Mouse (Mus musculus): ENCODE measurements at regions not wholly inside any gene's neighbourhood (a gene's known extent, or its start where the extent isn't known, plus 50 kb on each side); places are given as distances from the start of the nearest gene placed in this dataset.

DNA sequence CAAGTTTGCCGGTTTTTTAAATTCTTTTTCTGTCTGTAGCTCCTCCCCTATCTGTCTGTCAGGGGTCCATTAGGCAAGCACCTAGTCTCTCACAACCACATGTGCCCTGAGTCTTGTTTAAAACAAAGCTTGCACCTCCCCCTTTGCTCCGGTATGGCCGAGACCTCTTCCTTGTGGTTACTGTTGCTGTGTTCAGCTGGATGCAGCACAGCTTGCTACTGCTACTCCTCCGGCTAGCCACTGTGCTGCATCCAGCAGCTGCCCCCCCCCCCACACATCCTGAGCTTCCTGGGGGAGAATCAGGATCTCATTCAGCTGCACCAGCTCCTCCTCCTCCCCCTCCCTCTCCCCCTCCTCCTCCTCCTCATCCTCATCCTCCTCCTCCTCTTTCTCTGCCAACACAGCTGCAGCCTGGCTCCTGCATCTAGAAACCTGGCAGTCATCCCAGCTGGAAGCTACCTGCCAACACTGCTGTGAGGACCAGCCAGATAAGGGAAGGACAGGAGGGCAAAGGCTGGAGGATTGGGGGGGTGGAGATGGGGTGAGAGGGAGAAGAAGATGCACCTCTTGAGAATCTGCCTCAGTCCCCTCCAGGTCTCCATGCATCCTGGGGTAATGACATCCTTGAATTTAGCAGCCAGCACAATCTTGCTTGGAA lies 114.8 kb upstream of the Tmem260 start:
- no peaks in the 10 kb centered on the region for H3K9me3 ChIP-seq (replicated peaks; ENCODE audit: control insufficient read depth, low read length)
- H3K27me3 ChIP-seq (ENCODE audit: control insufficient read depth, insufficient read depth, low read length), result peaks cover 26% of the 10 kb centered on the region
- H3K36me3 ChIP-seq (ENCODE audit: control insufficient read depth, insufficient read depth, low read length), result no peaks in the 10 kb centered on the region
- H3K4me2 ChIP-seq, result 0 out of 2 replicates have a peak overlapping the region, but pooled peaks have one; percentile 22
- WGBS (ENCODE audit: insufficient replicate concordance), result 4% methylated on average over 4 of the region's 4 CpGs
- H3K4me1 ChIP-seq (ENCODE audit: control insufficient read depth, insufficient read depth, low read length), result 0 out of 2 replicates have a peak, but pooled peaks cover 5% of the 10 kb centered on the region
- H3K4me3 ChIP-seq (ENCODE audit: low read depth, low read length), result no peak overlapping the region
- no peak overlapping the region for H3K27ac ChIP-seq (ENCODE audit: low read depth, low read length)
- 0 out of 2 replicates have a peak, but pooled peaks have one; percentile 31 for ATAC-seq (replicated peaks; ENCODE audit: insufficient number of reproducible peaks, low FRiP score, low TSS enrichment)
- H3K9ac ChIP-seq (ENCODE audit: low read depth, low read length), result no peak overlapping the region

DNA sequence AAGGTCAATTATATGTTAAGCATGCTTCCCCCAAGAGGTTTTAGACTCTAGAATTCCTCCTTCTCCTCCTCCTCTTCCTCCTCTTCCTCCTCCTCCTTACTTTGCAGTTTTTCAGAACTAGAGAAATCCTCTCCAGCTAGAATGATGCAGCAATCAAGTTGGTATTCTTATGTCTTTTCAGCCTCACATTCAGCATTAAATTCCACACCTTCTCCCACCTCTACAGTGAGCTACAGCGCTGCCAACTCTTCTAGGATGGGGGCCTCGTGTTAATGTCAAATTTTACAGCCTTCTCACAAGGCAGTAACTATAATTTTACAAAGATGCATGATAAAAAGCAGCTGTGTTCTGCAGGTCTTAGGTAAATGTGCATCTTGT lies 114.3 kb upstream of the Tmem260 start:
- no peak overlapping the region for H3K9ac ChIP-seq (ENCODE audit: low read depth, low read length)
- ATAC-seq (replicated peaks; ENCODE audit: insufficient number of reproducible peaks, low FRiP score, low TSS enrichment), result no peak
- H3K4me3 ChIP-seq (ENCODE audit: low read depth, low read length), result no peak overlapping the region
- no peak overlapping the region for H3K27ac ChIP-seq (ENCODE audit: low read depth, low read length)
- WGBS (ENCODE audit: insufficient replicate concordance), result 67% methylated on average over 2 of the region's 2 CpGs
- H3K27me3 ChIP-seq (ENCODE audit: control insufficient read depth, insufficient read depth, low read length), result peaks cover 26% of the 10 kb centered on the region
- H3K36me3 ChIP-seq (ENCODE audit: control insufficient read depth, insufficient read depth, low read length), result no peaks in the 10 kb centered on the region
- no peak overlapping the region for H3K4me2 ChIP-seq
- no peaks in the 10 kb centered on the region for H3K9me3 ChIP-seq (replicated peaks; ENCODE audit: control insufficient read depth, low read length)
- H3K4me1 ChIP-seq (ENCODE audit: control insufficient read depth, insufficient read depth, low read length), result 0 out of 2 replicates have a peak, but pooled peaks cover 5% of the 10 kb centered on the region

DNA sequence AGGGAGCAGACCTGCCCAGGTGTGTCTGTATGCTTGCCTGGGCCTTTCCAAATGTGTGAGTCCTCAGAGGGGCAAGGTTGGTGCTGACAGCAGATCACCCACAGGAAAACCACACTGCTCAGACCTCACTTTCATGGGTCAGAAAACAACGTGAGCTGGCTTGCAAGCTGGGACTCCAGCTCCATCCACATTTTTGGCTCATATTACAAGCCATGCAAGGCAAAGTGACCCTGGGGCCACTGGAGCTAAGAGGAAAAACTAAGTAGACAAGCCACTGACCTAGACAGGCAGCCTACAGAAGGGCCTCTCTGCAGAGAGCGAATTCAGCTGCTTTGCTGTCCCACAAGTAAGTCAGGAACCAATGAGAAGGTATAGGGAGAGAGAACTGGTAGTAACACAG lies 113.7 kb upstream of the Tmem260 start:
- 31% methylated on average over 2 of the region's 2 CpGs for WGBS (ENCODE audit: insufficient replicate concordance)
- H3K27ac ChIP-seq (ENCODE audit: low read depth, low read length), result no peak overlapping the region
- 0 out of 2 replicates have a peak, but pooled peaks cover 5% of the 10 kb centered on the region for H3K4me1 ChIP-seq (ENCODE audit: control insufficient read depth, insufficient read depth, low read length)
- no peak overlapping the region for H3K9ac ChIP-seq (ENCODE audit: low read depth, low read length)
- H3K9me3 ChIP-seq (replicated peaks; ENCODE audit: control insufficient read depth, low read length), result no peaks in the 10 kb centered on the region
- H3K4me3 ChIP-seq (ENCODE audit: low read depth, low read length), result no peak overlapping the region
- ATAC-seq (replicated peaks; ENCODE audit: insufficient number of reproducible peaks, low FRiP score, low TSS enrichment), result no peak
- H3K36me3 ChIP-seq (ENCODE audit: control insufficient read depth, insufficient read depth, low read length), result no peaks in the 10 kb centered on the region
- H3K4me2 ChIP-seq, result no peak overlapping the region
- peaks cover 23% of the 10 kb centered on the region for H3K27me3 ChIP-seq (ENCODE audit: control insufficient read depth, insufficient read depth, low read length)

DNA sequence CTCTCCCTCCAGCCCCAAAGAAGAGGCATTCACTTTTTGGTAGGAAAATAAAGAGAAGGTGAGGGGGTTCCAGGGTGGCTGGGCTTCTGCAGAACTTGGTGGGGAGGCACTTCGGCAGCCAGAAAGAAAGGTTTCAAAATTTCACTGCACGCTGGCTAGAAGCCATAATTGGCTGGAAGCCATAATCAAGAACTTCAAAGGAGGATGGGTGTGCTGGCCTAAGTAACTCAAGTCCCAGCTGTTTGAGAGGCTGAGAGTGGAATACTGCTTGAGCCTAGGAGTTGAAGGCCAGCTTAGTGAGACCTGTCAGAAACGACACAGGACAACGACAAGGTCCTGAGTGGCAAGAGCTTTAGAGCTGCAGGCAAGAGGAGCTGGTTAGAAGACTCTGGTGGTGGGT lies 113.3 kb upstream of the Tmem260 start:
- no peaks in the 10 kb centered on the region for H3K36me3 ChIP-seq (ENCODE audit: control insufficient read depth, insufficient read depth, low read length)
- no peak for ATAC-seq (replicated peaks; ENCODE audit: insufficient number of reproducible peaks, low FRiP score, low TSS enrichment)
- 0 out of 2 replicates have a peak, but pooled peaks cover 5% of the 10 kb centered on the region for H3K4me1 ChIP-seq (ENCODE audit: control insufficient read depth, insufficient read depth, low read length)
- H3K27ac ChIP-seq (ENCODE audit: low read depth, low read length), result no peak overlapping the region
- 58% methylated on average over 4 of the region's 4 CpGs for WGBS (ENCODE audit: insufficient replicate concordance)
- H3K9me3 ChIP-seq (replicated peaks; ENCODE audit: control insufficient read depth, low read length), result no peaks in the 10 kb centered on the region
- H3K4me2 ChIP-seq, result no peak overlapping the region
- no peak overlapping the region for H3K9ac ChIP-seq (ENCODE audit: low read depth, low read length)
- H3K4me3 ChIP-seq (ENCODE audit: low read depth, low read length), result no peak overlapping the region
- H3K27me3 ChIP-seq (ENCODE audit: control insufficient read depth, insufficient read depth, low read length), result peaks cover 20% of the 10 kb centered on the region

DNA sequence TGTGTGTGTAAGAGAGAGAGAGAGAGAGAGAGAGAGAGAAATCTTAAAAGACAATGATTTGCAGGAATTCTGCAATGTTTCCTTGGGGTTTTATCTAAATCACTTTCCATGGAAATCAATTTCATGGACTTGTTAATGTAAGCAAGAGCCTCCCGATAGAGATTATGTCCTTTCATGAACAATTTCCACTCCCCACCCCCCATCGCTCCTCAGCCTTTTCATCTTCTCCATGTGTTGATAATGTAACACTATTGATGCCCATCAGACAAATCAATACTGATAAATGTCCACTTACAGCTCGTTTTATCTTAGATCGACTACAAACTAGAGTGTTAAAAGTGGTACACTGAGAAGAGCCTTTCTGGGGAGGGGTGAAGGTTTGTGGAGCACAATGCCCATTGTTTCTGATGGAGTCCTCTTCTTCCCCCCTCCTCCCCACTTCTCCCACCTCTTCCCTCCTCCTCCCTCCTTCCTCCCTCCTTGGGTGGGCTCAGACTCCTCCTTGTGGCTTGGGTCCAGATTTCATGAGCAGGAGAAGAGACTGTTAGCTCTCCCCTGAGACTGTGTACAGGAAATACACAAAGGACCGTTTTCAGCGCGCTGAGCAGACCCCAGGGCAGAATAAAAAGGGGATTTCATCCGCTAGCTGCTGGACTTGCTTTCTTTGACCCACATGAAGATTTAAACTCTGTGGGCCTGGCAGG lies 111.7 kb upstream of the Tmem260 start:
- Histone ChIP-seq H3K4me1 (ENCODE audit: control insufficient read depth, insufficient read depth, low read length) (0 out of 2 replicates have a peak, but pooled peaks cover 5% of the 10 kb centered on the region), H3K27ac (ENCODE audit: low read depth, low read length) (no peak overlapping the region), H3K9ac (ENCODE audit: low read depth, low read length) (no peak overlapping the region), H3K36me3 (ENCODE audit: control insufficient read depth, insufficient read depth, low read length) (no peaks in the 10 kb centered on the region), H3K27me3 (ENCODE audit: control insufficient read depth, insufficient read depth, low read length) (peaks cover 20% of the 10 kb centered on the region), H3K4me3 (ENCODE audit: low read depth, low read length) (no peak overlapping the region), H3K9me3 (replicated peaks; ENCODE audit: control insufficient read depth, low read length) (no peaks in the 10 kb centered on the region), H3K4me2 (no peak overlapping the region)
- 53% methylated on average over 8 of the region's 8 CpGs for WGBS (ENCODE audit: insufficient replicate concordance)
- no peak for ATAC-seq (replicated peaks; ENCODE audit: insufficient number of reproducible peaks, low FRiP score, low TSS enrichment)

DNA sequence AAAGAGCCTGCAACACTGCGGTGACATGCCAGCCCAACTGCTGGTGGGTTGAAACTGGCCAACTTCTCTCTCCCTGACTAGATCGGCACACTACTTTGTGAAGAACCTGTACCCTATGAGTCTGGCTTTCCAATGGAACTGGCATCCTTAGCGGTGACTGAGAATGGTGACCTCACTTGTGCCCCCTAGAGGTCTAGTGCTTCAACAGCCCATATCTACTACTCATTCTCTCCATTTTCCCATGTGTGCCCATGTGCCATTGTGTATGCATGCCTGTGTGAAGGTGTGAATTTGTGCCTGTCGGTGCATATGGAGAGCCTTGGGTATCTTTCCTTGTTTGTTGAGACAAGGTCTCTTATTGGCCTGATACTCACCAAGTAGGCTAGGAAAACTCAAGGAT lies 106.5 kb upstream of the Tmem260 start:
- H3K27me3 ChIP-seq (ENCODE audit: control insufficient read depth, insufficient read depth, low read length), result 0 out of 2 replicates have a peak, but pooled peaks cover 2% of the 10 kb centered on the region
- H3K4me1 ChIP-seq (ENCODE audit: control insufficient read depth, insufficient read depth, low read length), result no peaks in the 10 kb centered on the region
- H3K36me3 ChIP-seq (ENCODE audit: control insufficient read depth, insufficient read depth, low read length), result no peaks in the 10 kb centered on the region
- no peaks in the 10 kb centered on the region for H3K9me3 ChIP-seq (replicated peaks; ENCODE audit: control insufficient read depth, low read length)
- H3K4me2 ChIP-seq, result no peak overlapping the region
- 71% methylated on average over 4 of the region's 4 CpGs for WGBS (ENCODE audit: insufficient replicate concordance)
- no peak for ATAC-seq (replicated peaks; ENCODE audit: insufficient number of reproducible peaks, low FRiP score, low TSS enrichment)
- H3K27ac ChIP-seq (ENCODE audit: low read depth, low read length), result no peak overlapping the region
- H3K4me3 ChIP-seq (ENCODE audit: low read depth, low read length), result no peak overlapping the region
- H3K9ac ChIP-seq (ENCODE audit: low read depth, low read length), result no peak overlapping the region

DNA sequence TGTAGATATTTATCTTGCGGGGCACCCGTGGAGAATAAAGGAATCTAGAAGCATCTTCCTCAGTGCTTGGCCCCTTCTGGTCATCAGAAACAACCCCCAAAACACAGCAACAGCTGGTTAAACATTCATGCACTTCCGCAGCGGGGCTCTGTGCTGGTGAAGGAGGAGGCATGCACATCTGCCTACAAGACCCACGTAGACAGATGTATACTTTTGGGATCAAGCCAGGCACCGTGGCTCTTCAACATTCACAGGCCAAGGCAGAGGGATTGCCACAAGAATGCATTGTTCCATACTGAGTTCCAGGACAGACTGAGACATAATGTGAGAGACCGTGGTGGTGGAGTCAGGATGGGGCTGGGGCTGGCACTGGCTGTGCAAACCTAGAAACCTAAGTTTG lies 103.0 kb upstream of the Tmem260 start:
- 70% methylated on average over 7 of the region's 7 CpGs for WGBS (ENCODE audit: insufficient replicate concordance)
- Histone ChIP-seq H3K4me1 (ENCODE audit: control insufficient read depth, insufficient read depth, low read length) (no peaks in the 10 kb centered on the region), H3K27ac (ENCODE audit: low read depth, low read length) (no peak overlapping the region), H3K9ac (ENCODE audit: low read depth, low read length) (no peak overlapping the region), H3K9me3 (replicated peaks; ENCODE audit: control insufficient read depth, low read length) (no peaks in the 10 kb centered on the region), H3K4me3 (ENCODE audit: low read depth, low read length) (no peak overlapping the region), H3K27me3 (ENCODE audit: control insufficient read depth, insufficient read depth, low read length) (no peaks in the 10 kb centered on the region), H3K4me2 (no peak overlapping the region), H3K36me3 (ENCODE audit: control insufficient read depth, insufficient read depth, low read length) (no peaks in the 10 kb centered on the region)
- ATAC-seq (replicated peaks; ENCODE audit: insufficient number of reproducible peaks, low FRiP score, low TSS enrichment), result no peak

DNA sequence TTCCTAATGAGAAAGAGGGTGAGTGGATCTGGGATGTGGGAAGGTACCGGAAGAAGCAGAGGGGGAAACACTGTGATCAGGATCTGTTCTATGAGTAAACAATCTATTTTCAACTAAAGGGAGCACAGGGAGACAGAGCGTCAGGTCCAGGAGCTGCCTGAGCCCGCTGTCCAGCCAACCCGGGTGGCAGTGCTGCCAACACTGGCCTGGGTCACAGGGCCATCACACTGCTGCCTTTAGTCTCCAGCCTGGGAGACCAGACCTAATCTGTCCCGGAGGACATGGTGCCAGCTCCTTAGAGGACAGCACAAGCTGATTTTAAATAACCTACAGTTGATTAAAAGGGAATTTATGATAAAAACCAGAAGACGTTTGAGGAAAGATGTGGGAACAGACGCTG lies 100.0 kb upstream of the Tmem260 start:
- no peaks in the 10 kb centered on the region for H3K4me1 ChIP-seq (ENCODE audit: control insufficient read depth, insufficient read depth, low read length)
- no peak overlapping the region for H3K4me2 ChIP-seq
- H3K4me3 ChIP-seq (ENCODE audit: low read depth, low read length), result no peak overlapping the region
- WGBS (ENCODE audit: insufficient replicate concordance), result 79% methylated on average over 7 of the region's 7 CpGs
- H3K9me3 ChIP-seq (replicated peaks; ENCODE audit: control insufficient read depth, low read length), result no peaks in the 10 kb centered on the region
- H3K36me3 ChIP-seq (ENCODE audit: control insufficient read depth, insufficient read depth, low read length), result no peaks in the 10 kb centered on the region
- no peak overlapping the region for H3K27ac ChIP-seq (ENCODE audit: low read depth, low read length)
- no peaks in the 10 kb centered on the region for H3K27me3 ChIP-seq (ENCODE audit: control insufficient read depth, insufficient read depth, low read length)
- no peak for ATAC-seq (replicated peaks; ENCODE audit: insufficient number of reproducible peaks, low FRiP score, low TSS enrichment)
- no peak overlapping the region for H3K9ac ChIP-seq (ENCODE audit: low read depth, low read length)

Data from heart, embryonic 11.5 days (tissue).